Mouse (Mus musculus) megakaryocyte-erythroid progenitor cell, adult 5-6 weeks (primary cell): ENCODE results near the gene Zfp445. TPM values are rescaled to one million over a fixed set of nuclear protein-coding genes. Genes with fewer than 3 reads are reported as not detected.
A peak's percentile ranks its signal among the peaks of the same experiment; 100 is the strongest.
"Not testable (repeated sequence)": the region's sequence is repeated elsewhere in the genome, so short reads cannot be mapped to it uniquely, and the experiment has no call there.

Experiments
- ATAC-seq: replicated peaks from 2 replicates; pipeline ENCODE4 v1.8.0; 2016; ENCODE audit warnings: mild to moderate bottlenecking, inconsistent platforms; ENCODE audit not compliant: severe bottlenecking, poor library complexity, low FRiP score, low TSS enrichment
- total RNA-seq, 2 experiments: library from RNA; stranded (forward) in 1 of 2; stranded (reverse) in 1 of 2; fragments of 200-1000, 215-1000 nt in 1 of 2; fragments of >200 nt in 1 of 2; fragmentation: Nextera tagmentation in 1 of 2; gene quantifications; 2 replicates each; pipeline ENCODE4 v1.2.3; 2014 to 2017

Zfp445 gene
- total RNA-seq (2014; fragmentation: Nextera tagmentation): 54.2 and 64.7 TPM in 2 replicates
- total RNA-seq (2017): 50.1 and 93.1 TPM in 2 replicates

GRCm38 (mm10) chr9:122865697-122866166, at the start of gene Zfp445:
Zfp445 (minus strand) TSS chr9:122866006.
- peak; percentile 96 for ATAC-seq

GRCm38 (mm10) chr9:122902717-122903535, 37.1 kb upstream of the Zfp445 start:
- ATAC-seq: peak; percentile 65; the same call in 1 of the 2 replicates

- no peak for ATAC-seq
Measured at GRCm38 (mm10) chr9:122901047-122901446, 35.2 kb upstream of the Zfp445 start.

GRCm38 (mm10) chr9:122886372-122887179, 20.8 kb upstream of the Zfp445 start:
- peak; percentile 92 for ATAC-seq

GRCm38 (mm10) chr9:122885385-122885784, 19.6 kb upstream of the Zfp445 start, which contains the start of gene Zkscan7:
Zkscan7 (plus strand) TSS chr9:122885685.
- ATAC-seq: no peak

GRCm38 (mm10) chr9:122875145-122875544, 9.3 kb upstream of the Zfp445 start:
- no peak for ATAC-seq

GRCm38 (mm10) chr9:122874653-122875052, 8.8 kb upstream of the Zfp445 start:
- ATAC-seq: no peak

- ATAC-seq: no peak
Measured at GRCm38 (mm10) chr9:122872595-122872994, 6.8 kb upstream of the Zfp445 start.

GRCm38 (mm10) chr9:122866192-122866591, 386 bp upstream of the Zfp445 start:
- peak; percentile 21 for ATAC-seq

- ATAC-seq: no peak
Measured at GRCm38 (mm10) chr9:122864848-122865247, 958 bp downstream of the Zfp445 start.

- ATAC-seq: 0 out of 2 replicates have a peak, but pooled peaks have one; percentile 12
Measured at GRCm38 (mm10) chr9:122863731-122864130, 2.1 kb downstream of the Zfp445 start.

GRCm38 (mm10) chr9:122860752-122861151, 5.1 kb downstream of the Zfp445 start:
- no peak for ATAC-seq

GRCm38 (mm10) chr9:122856716-122857115, 9.1 kb downstream of the Zfp445 start:
- ATAC-seq: no peak

- no peak for ATAC-seq
Measured at GRCm38 (mm10) chr9:122855617-122856016, 10.2 kb downstream of the Zfp445 start.

GRCm38 (mm10) chr9:122855141-122855540, 10.7 kb downstream of the Zfp445 start:
- not testable (repeated sequence) for ATAC-seq

GRCm38 (mm10) chr9:122854526-122854925, 11.3 kb downstream of the Zfp445 start:
- no peak for ATAC-seq

GRCm38 (mm10) chr9:122847811-122848311, 17.9 kb downstream of the Zfp445 start:
- not testable (repeated sequence) for ATAC-seq

- ATAC-seq: no peak
Measured at GRCm38 (mm10) chr9:122846156-122846555, 19.6 kb downstream of the Zfp445 start.

GRCm38 (mm10) chr9:122845621-122846020, 20.2 kb downstream of the Zfp445 start:
- no peak for ATAC-seq

GRCm38 (mm10) chr9:122843760-122844159, 22.0 kb downstream of the Zfp445 start, which contains the start of gene Gm35549:
Gm35549 (minus strand) TSS chr9:122844035.
- no peak for ATAC-seq
